Mouse (Mus musculus) mammary gland, adult 2 months (tissue): ENCODE results near the gene Sod3. TPM values are rescaled to one million over a fixed set of nuclear protein-coding genes. Genes with fewer than 3 reads are reported as not detected.

ENCODE experiments used
- polyA plus RNA-seq: library from polyadenylated mRNA; depleted of rRNA; stranded (reverse); fragments of >200 nt; gene quantifications from 2 replicates; pipeline ENCODE4 v1.2.3, GENCODE M21; 2012; ENCODE audit warnings: low replicate concordance; rRNA removed

Gene Sod3
- 119 and 182 TPM in 2 replicates for polyA plus RNA-seq

GRCm38 (mm10) chr5:52363468-52364150 is at the start of gene Sod3:
TSS of gene Sod3 (plus strand) at chr5:52363791.

Other genes with a start within 250 kb of the Sod3 start
- gene Dhx15, start 173.3 kb upstream of the Sod3 start, polyA plus RNA-seq: 28.2 and 55.9 TPM in 2 replicates
- gene Ccdc149, start 107.7 kb downstream of the Sod3 start, polyA plus RNA-seq: 1.2 and 1.4 TPM in 2 replicates
- gene Lgi2, start 202.7 kb downstream of the Sod3 start, polyA plus RNA-seq: 1.3 and 1.7 TPM in 2 replicates